Mouse (Mus musculus) MEL (cell line): ENCODE data around the gene Dnajc28. TPM values are rescaled to one million over a fixed set of nuclear protein-coding genes. Genes with fewer than 3 reads are reported as not detected.

Source experiments
- DNase-seq: peaks from one replicate; pipeline ENCODE4 v3.0.0; 2011; ENCODE audit warnings: low read depth, low spot score
- H3K27ac ChIP-seq: 2 replicates; pipeline ENCODE4 v1.5.1; 2012; ENCODE audit warnings: low read depth, mild to moderate bottlenecking, control low read depth, low read length, moderate library complexity; ENCODE audit not compliant: control insufficient read depth
- H3K27me3 ChIP-seq, 2 experiments: fragments of 150-350 bp in 1 of 2; sonication (generic) in 1 of 2; 2 replicates each; pipeline ENCODE4 v1.6.1; 2012; ENCODE audit warnings: low read length in 2 of 2, mild to moderate bottlenecking in 2 of 2, improper control_type of control experiment in 1 of 2, moderate library complexity in 1 of 2; ENCODE audit not compliant: insufficient read depth in 2 of 2, control insufficient read depth in 1 of 2
- H3K36me3 ChIP-seq, 2 experiments: 2 replicates each; pipeline ENCODE4 v1.6.1; 2012 to 2014; ENCODE audit warnings: low read length in 2 of 2, improper control_type of control experiment in 1 of 2, inconsistent platforms in 1 of 2, mild to moderate bottlenecking in 1 of 2; ENCODE audit not compliant: insufficient read depth in 2 of 2, control insufficient read depth in 1 of 2
- H3K4me1 ChIP-seq, 2 experiments: fragments of 150-350 bp in 1 of 2; sonication (generic) in 1 of 2; 2 replicates each; pipeline ENCODE4 v1.6.1; 2012; ENCODE audit warnings: low read length in 2 of 2, improper control_type of control experiment in 1 of 2, mild to moderate bottlenecking in 1 of 2; ENCODE audit not compliant: insufficient read depth in 2 of 2, control insufficient read depth in 1 of 2
- H3K4me3 ChIP-seq, 2 experiments: fragments of 150-350 bp in 1 of 2; sonication (generic) in 1 of 2; 2 replicates each; pipeline ENCODE4 v1.5.1; 2012; ENCODE audit warnings: low read depth in 2 of 2, low read length in 2 of 2, mild to moderate bottlenecking in 2 of 2, moderate library complexity in 2 of 2, control low read depth in 1 of 2, improper control_type of control experiment in 1 of 2; ENCODE audit not compliant: control insufficient read depth in 1 of 2, insufficient read depth in 1 of 2
- H3K79me2 ChIP-seq: 2 replicates; pipeline ENCODE4 v1.6.1; 2012; ENCODE audit warnings: mild to moderate bottlenecking, low read length, moderate library complexity; ENCODE audit not compliant: control insufficient read depth, poor library complexity, insufficient read depth
- H3K9ac ChIP-seq: 2 replicates; pipeline ENCODE4 v1.6.1; 2012; ENCODE audit warnings: low read depth, mild to moderate bottlenecking, control low read depth, low read length, moderate library complexity; ENCODE audit not compliant: control insufficient read depth, poor library complexity, severe bottlenecking
- H3K9me3 ChIP-seq: fragments of 150-350 bp; sonication (generic); replicated peaks from 2 replicates; pipeline ENCODE4 v1.6.1; 2012; ENCODE audit warnings: mild to moderate bottlenecking, low read length, improper control_type of control experiment, moderate library complexity; ENCODE audit not compliant: insufficient read depth
- BHLHE40 ChIP-seq: IDR thresholded peaks from 2 replicates; pipeline ENCODE4 v1.6.1; 2012; ENCODE audit warnings: low read depth, mild to moderate bottlenecking, inconsistent platforms, low read length, improper control_type of control experiment, borderline replicate concordance
- CHD1 ChIP-seq: IDR thresholded peaks from 2 replicates; pipeline ENCODE4 v1.6.1; 2012; ENCODE audit warnings: low read depth, mild to moderate bottlenecking, inconsistent platforms, low read length, improper control_type of control experiment
- CTCF ChIP-seq, 3 experiments: IDR thresholded peaks in 2 of 3; conservative IDR thresholded peaks in 1 of 3; 2 replicates each; pipeline ENCODE4 v1.5.1; 2011 to 2012; ENCODE audit warnings: low read length in 3 of 3, low read depth in 2 of 3, mild to moderate bottlenecking in 2 of 3, improper control_type of control experiment in 1 of 3, inconsistent platforms in 1 of 3, mixed read lengths in 1 of 3, moderate library complexity in 1 of 3; ENCODE audit not compliant: control insufficient read depth in 1 of 3, insufficient read depth in 1 of 3, poor library complexity in 1 of 3, severe bottlenecking in 1 of 3
- E2F4 ChIP-seq: IDR thresholded peaks from 2 replicates; pipeline ENCODE4 v1.6.1; 2011; ENCODE audit warnings: low read depth, low read length, improper control_type of control experiment, borderline replicate concordance
- ELF1 ChIP-seq: IDR thresholded peaks from 2 replicates; pipeline ENCODE4 v1.6.1; 2014; ENCODE audit warnings: low read depth, mild to moderate bottlenecking, inconsistent platforms, low read length, improper control_type of control experiment, moderate library complexity
- EP300 ChIP-seq, 2 experiments: IDR thresholded peaks; 2 replicates each; pipeline ENCODE4 v1.6.1; 2011; ENCODE audit warnings: improper control_type of control experiment in 2 of 2, low read length in 2 of 2, low read depth in 1 of 2, mild to moderate bottlenecking in 1 of 2
- ETS1 ChIP-seq: IDR thresholded peaks from 2 replicates; pipeline ENCODE4 v1.6.1; 2012; ENCODE audit warnings: low read depth, mild to moderate bottlenecking, inconsistent platforms, low read length, improper control_type of control experiment, moderate library complexity
- GATA1 ChIP-seq: IDR thresholded peaks from 2 replicates; pipeline ENCODE4 v1.6.1; 2011; ENCODE audit warnings: low read depth, low read length, improper control_type of control experiment
- HCFC1 ChIP-seq: IDR thresholded peaks from 2 replicates; pipeline ENCODE4 v1.6.1; 2012; ENCODE audit warnings: low read depth, mild to moderate bottlenecking, inconsistent platforms, low read length, improper control_type of control experiment, moderate library complexity
- JUND ChIP-seq: IDR thresholded peaks from 2 replicates; pipeline ENCODE4 v1.6.1; 2011; ENCODE audit warnings: low read depth, mild to moderate bottlenecking, improper control_type of control experiment, low read length
- MAX ChIP-seq: IDR thresholded peaks from 2 replicates; pipeline ENCODE4 v1.6.1; 2011; ENCODE audit warnings: low read length, improper control_type of control experiment
- MAZ ChIP-seq: IDR thresholded peaks from 2 replicates; pipeline ENCODE4 v1.6.1; 2012; ENCODE audit warnings: low read depth, mild to moderate bottlenecking, inconsistent platforms, low read length, improper control_type of control experiment
- MEF2A ChIP-seq: IDR thresholded peaks from 2 replicates; pipeline ENCODE4 v1.6.1; 2014; ENCODE audit warnings: low read depth, mild to moderate bottlenecking, inconsistent platforms, low read length, improper control_type of control experiment; ENCODE audit not compliant: poor library complexity, insufficient replicate concordance, severe bottlenecking; ENCODE audit errors: extremely low read depth
- MXI1 ChIP-seq: IDR thresholded peaks from 2 replicates; pipeline ENCODE4 v1.6.1; 2011; ENCODE audit warnings: mild to moderate bottlenecking, low read depth, low read length, improper control_type of control experiment
- MYB ChIP-seq: IDR thresholded peaks from 2 replicates; pipeline ENCODE4 v1.6.1; 2011; ENCODE audit warnings: mild to moderate bottlenecking, low read depth, low read length, improper control_type of control experiment
- MYC ChIP-seq: IDR thresholded peaks from 2 replicates; pipeline ENCODE4 v1.6.1; 2011; ENCODE audit warnings: low read depth, mild to moderate bottlenecking, low read length, improper control_type of control experiment, moderate library complexity
- NELFE ChIP-seq: IDR thresholded peaks from 2 replicates; pipeline ENCODE4 v1.6.1; 2011; ENCODE audit warnings: low read depth, low read length, improper control_type of control experiment
- NRF1 ChIP-seq: IDR thresholded peaks from 2 replicates; pipeline ENCODE4 v1.6.1; 2014; ENCODE audit warnings: low read depth, mild to moderate bottlenecking, inconsistent platforms, low read length, improper control_type of control experiment, moderate library complexity; ENCODE audit not compliant: poor library complexity, insufficient read depth, severe bottlenecking
- POLR2A ChIP-seq, 2 experiments: IDR thresholded peaks; 2 replicates each; pipeline ENCODE4 v1.6.1; 2011 to 2012; ENCODE audit warnings: low read length in 2 of 2, mild to moderate bottlenecking in 2 of 2, control low read depth in 1 of 2, improper control_type of control experiment in 1 of 2, low read depth in 1 of 2, moderate library complexity in 1 of 2; ENCODE audit not compliant: control insufficient read depth in 1 of 2, insufficient read depth in 1 of 2, poor library complexity in 1 of 2
- POLR2AphosphoS2 ChIP-seq: IDR thresholded peaks from 2 replicates; pipeline ENCODE4 v1.6.1; 2011; ENCODE audit warnings: low read length, improper control_type of control experiment
- POLR2AphosphoS5 ChIP-seq: IDR thresholded peaks from 2 replicates; pipeline ENCODE4 v1.6.1; 2012; ENCODE audit warnings: low read depth, borderline replicate concordance, mild to moderate bottlenecking, inconsistent platforms, low read length, moderate library complexity, mixed read lengths
- TAL1 ChIP-seq: IDR thresholded peaks from 2 replicates; pipeline ENCODE4 v1.6.1; 2012; ENCODE audit warnings: mild to moderate bottlenecking, inconsistent platforms, low read length, moderate library complexity, mixed read lengths
- TCF12 ChIP-seq: IDR thresholded peaks from 2 replicates; pipeline ENCODE4 v1.6.1; 2014; ENCODE audit warnings: low read depth, mild to moderate bottlenecking, inconsistent platforms, low read length, improper control_type of control experiment, moderate library complexity
- UBTF ChIP-seq: IDR thresholded peaks from 2 replicates; pipeline ENCODE4 v1.6.1; 2012; ENCODE audit warnings: low read depth, mild to moderate bottlenecking, inconsistent platforms, low read length, improper control_type of control experiment, moderate library complexity, borderline replicate concordance; ENCODE audit not compliant: insufficient read depth
- USF1 ChIP-seq: IDR thresholded peaks from 2 replicates; pipeline ENCODE4 v1.6.1; 2014; ENCODE audit warnings: low read depth, mild to moderate bottlenecking, inconsistent platforms, low read length, improper control_type of control experiment, moderate library complexity
- USF2 ChIP-seq, 2 experiments: IDR thresholded peaks; 2 replicates each; pipeline ENCODE4 v1.6.1; 2011 to 2012; ENCODE audit warnings: improper control_type of control experiment in 2 of 2, low read length in 2 of 2, borderline replicate concordance in 1 of 2, inconsistent platforms in 1 of 2, low read depth in 1 of 2, mild to moderate bottlenecking in 1 of 2; ENCODE audit not compliant: insufficient read depth in 1 of 2
- ZKSCAN1 ChIP-seq: IDR thresholded peaks from 2 replicates; pipeline ENCODE4 v1.6.1; 2012; ENCODE audit warnings: low read depth, mild to moderate bottlenecking, inconsistent platforms, low read length, improper control_type of control experiment, moderate library complexity
- ZMIZ1 ChIP-seq: IDR thresholded peaks from 2 replicates; pipeline ENCODE4 v1.6.1; 2012; ENCODE audit warnings: low read depth, mild to moderate bottlenecking, inconsistent platforms, low read length, improper control_type of control experiment, moderate library complexity
- ZNF384 ChIP-seq: IDR thresholded peaks from 2 replicates; pipeline ENCODE4 v1.6.1; 2012; ENCODE audit warnings: low read depth, mild to moderate bottlenecking, inconsistent platforms, low read length, improper control_type of control experiment
- polyA plus RNA-seq, 2 experiments: library from polyadenylated mRNA; stranded (reverse) in 1 of 2; unstranded in 1 of 2; fragments of >175 nt in 1 of 2; fragments of >200 nt in 1 of 2; gene quantifications; 2 replicates each; pipeline versions ENCODE4 v1.2.1 to v1.2.4; 2012; ENCODE audit warnings: low replicate concordance in 2 of 2, low read depth in 1 of 2; ENCODE audit not compliant: insufficient read length in 2 of 2, insufficient read depth in 1 of 2, missing spikeins in 1 of 2
- total RNA-seq: library from RNA; depleted of rRNA; stranded (reverse); fragments of 300-350 nt; gene quantifications from 2 replicates; pipeline ENCODE4 v1.2.3, GENCODE M21; 2012

Gene Dnajc28
- total and polyA plus RNA-seq, 3 experiments = 1.2 to 1.9 TPM; not detected in 1

- no peak overlapping the region for H3K27ac ChIP-seq
- H3K27me3 ChIP-seq = no peaks in the 10 kb centered on the region
- no peaks in the 10 kb centered on the region for H3K9me3 ChIP-seq
- DNase-seq = no peak
- H3K36me3 ChIP-seq = peaks cover 0 to 3% of the 10 kb centered on the region in 2 experiments; a peak in 2 of 4 replicates
- H3K9ac ChIP-seq = no peak overlapping the region
- no peak for TF ChIP-seq ZKSCAN1
- TF ChIP-seq BHLHE40 = no peak
- no peak for TF ChIP-seq MAZ
- TF ChIP-seq MEF2A = no peak
- TF ChIP-seq TAL1 = no peak
- no peak for TF ChIP-seq CTCF (IDR thresholded peaks at IDR 0.05 in 2 of 3, conservative IDR thresholded peaks at IDR 0.05 in 1 of 3; ENCODE audit: control insufficient read depth in 1 of 3, insufficient read depth in 1 of 3, low read depth in 2 of 3, low read length in 3 of 3, poor library complexity in 1 of 3, severe bottlenecking in 1 of 3)
- no peak for TF ChIP-seq MYC
- no peak for TF ChIP-seq ZNF384
- TF ChIP-seq NELFE = no peak
- no peak for TF ChIP-seq NRF1
- TF ChIP-seq GATA1 = no peak
- TF ChIP-seq ETS1 = no peak
- TF ChIP-seq POLR2A (IDR thresholded peaks at IDR 0.05; ENCODE audit: control insufficient read depth in 1 of 2, insufficient read depth in 1 of 2, low read depth in 1 of 2, low read length in 2 of 2, poor library complexity in 1 of 2) = no peak
- TF ChIP-seq USF1 = no peak
- TF ChIP-seq MAX = no peak
- no peak for TF ChIP-seq JUND
- no peak for TF ChIP-seq TCF12
- no peak for TF ChIP-seq UBTF
- TF ChIP-seq MXI1 = no peak
- TF ChIP-seq, all 39 proteins: peak for 0
- peaks cover 0 to 4% of the 10 kb centered on the region in 2 experiments; a peak in 2 of 4 replicates for H3K4me1 ChIP-seq
- H3K4me3 ChIP-seq = no peak overlapping the region
- no peaks in the 10 kb centered on the region for H3K79me2 ChIP-seq
Measured at GRCm38 (mm10) chr16:91609501-91610245, 9.2 kb downstream of the Dnajc28 start.

- H3K4me1 ChIP-seq = peaks cover 0 to 4% of the 10 kb centered on the region in 2 experiments; a peak in 2 of 4 replicates
- DNase-seq = peak; percentile 61
- no peaks in the 10 kb centered on the region for H3K79me2 ChIP-seq
- H3K9me3 ChIP-seq = no peaks in the 10 kb centered on the region
- H3K27me3 ChIP-seq = no peaks in the 10 kb centered on the region
- H3K4me3 ChIP-seq = no peak overlapping the region
- H3K36me3 ChIP-seq = peaks cover 0 to 3% of the 10 kb centered on the region in 2 experiments; a peak in 2 of 4 replicates
- H3K27ac ChIP-seq = no peak overlapping the region
- no peak overlapping the region for H3K9ac ChIP-seq
- TF ChIP-seq USF1 = no peak
- no peak for TF ChIP-seq UBTF
- peak; percentile 51; the same call in 1 of the 2 replicates for TF ChIP-seq TCF12
- no peak for TF ChIP-seq USF2 (IDR thresholded peaks at IDR 0.05; ENCODE audit: borderline replicate concordance in 1 of 2, insufficient read depth in 1 of 2, low read depth in 1 of 2, low read length in 2 of 2)
- no peak for TF ChIP-seq ELF1
- TF ChIP-seq BHLHE40 = no peak
- peak; percentile 54 for TF ChIP-seq GATA1
- TF ChIP-seq POLR2AphosphoS2 = no peak
- no peak for TF ChIP-seq POLR2A (IDR thresholded peaks at IDR 0.05; ENCODE audit: control insufficient read depth in 1 of 2, insufficient read depth in 1 of 2, low read depth in 1 of 2, low read length in 2 of 2, poor library complexity in 1 of 2)
- no peak for TF ChIP-seq E2F4
- 0 out of 2 replicates have a peak, but pooled peaks have one; percentile 19 for TF ChIP-seq MAX
- no peak for TF ChIP-seq CHD1
- no peak for TF ChIP-seq HCFC1
- TF ChIP-seq POLR2AphosphoS5 = no peak
- TF ChIP-seq EP300 (IDR thresholded peaks at IDR 0.05; ENCODE audit: low read depth in 1 of 2, low read length in 2 of 2) = peak; percentile 39 to 71; a peak in 3 of 4 replicates
- no peak for TF ChIP-seq MXI1
- TF ChIP-seq MYB = no peak
- no peak for TF ChIP-seq ZMIZ1
- no peak for TF ChIP-seq NRF1
Measured at GRCm38 (mm10) chr16:91606958-91607357, 11.9 kb downstream of the Dnajc28 start.
